Mouse (Mus musculus): ENCODE results near the gene Ccdc142.
A peak's percentile ranks its signal among the peaks of the same experiment; 100 is the strongest.

The Ccdc142 gene

GRCm38 (mm10) chr6:83117616-83118015, 16.2 kb downstream of the Ccdc142 start:
- DNase-seq (ENCODE audit: inconsistent ontology term) = no peak

- DNase-seq (ENCODE audit: inconsistent ontology term) = no peak
Observed at GRCm38 (mm10) chr6:83118369-83118768, 17.0 kb downstream of the Ccdc142 start.

GRCm38 (mm10) chr6:83118825-83119733, 17.7 kb downstream of the Ccdc142 start:
- no peak for DNase-seq (ENCODE audit: inconsistent ontology term)

- no peak for DNase-seq (ENCODE audit: inconsistent ontology term)
Observed at GRCm38 (mm10) chr6:83119734-83120051, 18.3 kb downstream of the Ccdc142 start.

- peak; percentile 98 for DNase-seq (ENCODE audit: inconsistent ontology term)
Observed at GRCm38 (mm10) chr6:83120930-83121862, 19.8 kb downstream of the Ccdc142 start, which contains the start of gene Wbp1. Gene Wbp1, minus strand, starts transcription at chr6:83121559.

GRCm38 (mm10) chr6:83121863-83122710, 20.7 kb downstream of the Ccdc142 start:
- no peak for DNase-seq (ENCODE audit: inconsistent ontology term)

GRCm38 (mm10) chr6:83122961-83123360, 21.6 kb downstream of the Ccdc142 start:
- DNase-seq (ENCODE audit: inconsistent ontology term) = no peak

- DNase-seq (ENCODE audit: inconsistent ontology term) = peak; percentile 90
Observed at GRCm38 (mm10) chr6:83124851-83125312, 23.5 kb downstream of the Ccdc142 start.

GRCm38 (mm10) chr6:83125331-83125730, 23.9 kb downstream of the Ccdc142 start, which contains the start of gene Ino80b:
Gene Ino80b, minus strand, starts transcription at chr6:83125431.
- no peak for DNase-seq (ENCODE audit: inconsistent ontology term)

GRCm38 (mm10) chr6:83127419-83127818, 26.0 kb downstream of the Ccdc142 start:
- no peak for DNase-seq (ENCODE audit: inconsistent ontology term)

GRCm38 (mm10) chr6:83131469-83132034, 30.2 kb downstream of the Ccdc142 start:
- DNase-seq (ENCODE audit: inconsistent ontology term) = no peak

GRCm38 (mm10) chr6:83132176-83132919, 30.9 kb downstream of the Ccdc142 start:
- no peak for DNase-seq (ENCODE audit: inconsistent ontology term)

- DNase-seq (ENCODE audit: inconsistent ontology term) = no peak
Observed at GRCm38 (mm10) chr6:83134226-83134625, 32.8 kb downstream of the Ccdc142 start.

- DNase-seq (ENCODE audit: inconsistent ontology term) = no peak
Observed at GRCm38 (mm10) chr6:83134951-83135513, 33.6 kb downstream of the Ccdc142 start, which contains the start of gene Rtkn. Gene Rtkn, plus strand, starts transcription at chr6:83135463.

- no peak for DNase-seq (ENCODE audit: inconsistent ontology term)
Observed at GRCm38 (mm10) chr6:83135571-83136161, 34.3 kb downstream of the Ccdc142 start.

- DNase-seq (ENCODE audit: inconsistent ontology term) = peak; percentile 22
Observed at GRCm38 (mm10) chr6:83136291-83136880, 35.0 kb downstream of the Ccdc142 start.

GRCm38 (mm10) chr6:83136881-83137575, 35.6 kb downstream of the Ccdc142 start:
- peak; percentile 84 for DNase-seq (ENCODE audit: inconsistent ontology term)

GRCm38 (mm10) chr6:83137576-83137950, 36.2 kb downstream of the Ccdc142 start:
- peak; percentile 84 for DNase-seq (ENCODE audit: inconsistent ontology term)

All from Muller cell, postnatal 12 days (primary cell).